Mouse (Mus musculus) heart, embryonic 11.5 days (tissue): Measurements from ENCODE around the gene Slc41a2. TPM values are rescaled to one million over a fixed set of nuclear protein-coding genes. Genes with fewer than 3 reads are reported as not detected.

ENCODE experiments used
- polyA plus RNA-seq: library from polyadenylated mRNA; unstranded; fragments of >200 nt; fragmentation: Nextera tagmentation; extraction: Ambion mirVana; gene quantifications from 2 replicates; pipeline ENCODE4 v1.2.1, GENCODE M21; 2014

Slc41a2 gene
- polyA plus RNA-seq, 1 experiment from 2014 or later, result 0.33 TPM

Other genes starting within 250 kb of the Slc41a2 start
- 0.52 and 0.53 TPM in 2 replicates for gene D10Wsu102e, start 22.3 kb upstream of the Slc41a2 start, polyA plus RNA-seq
- 8.0 and 12.1 TPM in 2 replicates for gene Aldh1l2, start 196.3 kb upstream of the Slc41a2 start, polyA plus RNA-seq
- 26.8 TPM in 2 replicates for gene Washc4, start 205.9 kb upstream of the Slc41a2 start, polyA plus RNA-seq